Mouse (Mus musculus): ENCODE results near the gene Sorbs1.

The Sorbs1 gene

GRCm38 (mm10) chr19:40336694-40337093 is 176.9 kb downstream of the Sorbs1 start:
- DNase-seq, result no peak

GRCm38 (mm10) chr19:40333905-40334304 is 179.7 kb downstream of the Sorbs1 start:
- no peak for DNase-seq

DNA sequence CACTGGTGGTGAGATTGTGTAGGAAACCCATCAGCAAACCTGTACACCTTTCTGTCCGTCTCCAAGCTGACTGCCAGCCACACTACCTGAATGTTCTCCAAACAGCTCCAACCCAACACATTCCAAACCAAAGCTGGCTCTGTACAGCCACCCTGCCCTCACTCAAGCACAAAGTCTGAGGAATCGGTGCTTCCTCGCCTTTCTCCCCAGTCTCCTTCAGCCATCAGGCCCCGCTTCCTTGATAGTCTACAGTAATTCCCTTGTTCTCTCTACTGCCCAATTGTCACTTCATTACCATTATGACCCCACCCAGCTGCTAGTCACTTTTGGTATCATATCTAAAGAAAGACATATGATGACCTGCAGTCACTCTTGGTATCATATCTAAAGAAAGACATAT is 180.5 kb downstream of the Sorbs1 start:
- DNase-seq, result no peak

GRCm38 (mm10) chr19:40332303-40332702 is 181.3 kb downstream of the Sorbs1 start:
- DNase-seq, result no peak

DNA sequence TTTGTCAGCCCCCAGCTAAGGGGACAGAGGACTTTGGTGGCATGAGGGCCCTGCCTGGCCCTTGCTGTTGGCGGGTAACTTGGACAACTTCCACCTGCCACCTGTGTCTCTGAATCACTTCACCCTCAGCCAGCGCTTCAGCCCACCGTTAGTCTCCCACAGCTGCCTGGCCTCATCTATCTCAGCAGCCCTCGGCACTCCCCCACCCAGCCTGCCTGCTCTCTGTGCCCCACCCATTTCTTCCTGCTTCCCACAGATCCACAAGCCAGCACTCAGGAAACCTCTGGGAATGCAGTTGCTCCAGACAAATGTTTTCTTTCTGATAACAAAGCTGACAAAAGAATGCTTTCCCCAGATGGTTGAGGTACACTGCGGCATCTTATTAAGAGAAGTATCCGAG is 181.7 kb downstream of the Sorbs1 start:
- no peak for DNase-seq

DNA sequence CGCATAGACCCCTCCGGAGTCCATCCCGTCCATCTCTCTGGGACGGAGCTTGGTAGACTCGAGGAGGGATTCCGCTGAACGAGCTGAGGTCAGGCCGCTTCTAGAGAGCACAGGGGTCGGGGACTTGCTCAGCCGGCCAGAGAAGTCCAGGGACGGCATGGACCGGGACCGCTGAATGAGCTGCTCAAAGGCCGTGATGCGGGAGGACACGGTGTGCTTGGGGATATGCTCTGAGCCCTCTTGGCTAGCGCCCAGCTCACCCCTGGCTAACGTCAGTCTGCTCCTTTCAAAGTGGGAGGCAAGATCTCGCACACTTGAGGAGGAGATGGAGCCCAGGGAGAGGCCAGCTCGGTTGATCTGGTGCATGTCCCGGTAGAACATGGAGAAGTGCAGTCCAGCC is 187.5 kb downstream of the Sorbs1 start:
- no peak for DNase-seq

DNA sequence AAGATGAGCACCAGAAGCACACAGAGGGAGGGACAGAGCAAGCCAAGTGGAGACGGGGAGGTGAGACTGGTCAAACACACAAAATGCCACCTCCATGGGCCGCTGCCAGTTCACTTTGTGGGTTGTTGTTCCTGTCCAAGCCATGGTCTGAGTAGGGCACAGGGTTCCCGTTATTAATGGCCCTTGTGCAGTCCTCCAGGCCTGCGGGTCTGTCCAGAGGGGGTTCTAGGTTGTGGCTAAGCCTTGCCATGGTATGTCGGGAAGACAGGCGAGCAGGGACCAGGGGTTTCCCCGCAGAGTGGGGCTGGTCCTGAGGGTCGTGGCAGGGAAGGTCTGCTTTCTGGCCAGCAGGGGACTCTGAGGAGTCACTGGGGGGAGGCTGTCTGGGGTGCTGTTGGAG is 188.2 kb downstream of the Sorbs1 start:
- DNase-seq, result no peak

DNA sequence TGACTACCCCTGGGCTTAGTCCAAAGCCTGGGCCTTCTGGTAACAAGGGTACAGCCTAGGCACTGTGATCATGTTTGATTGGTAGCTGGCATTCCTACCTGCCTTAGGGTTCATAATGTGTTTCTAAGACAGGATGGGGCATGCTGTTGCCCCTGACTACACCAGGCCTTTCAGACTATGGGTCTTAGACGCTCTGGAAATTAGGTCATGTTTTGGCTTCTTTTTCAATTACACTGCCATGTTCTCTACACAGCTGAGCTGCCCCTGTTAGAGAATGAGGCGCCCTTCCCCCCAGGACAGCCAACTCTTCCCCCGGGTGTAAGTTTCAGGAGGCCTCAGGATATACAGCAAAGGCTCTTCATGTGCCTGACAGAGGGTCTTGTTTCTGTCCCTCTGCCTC is 191.4 kb downstream of the Sorbs1 start:
- DNase-seq, result no peak

DNA sequence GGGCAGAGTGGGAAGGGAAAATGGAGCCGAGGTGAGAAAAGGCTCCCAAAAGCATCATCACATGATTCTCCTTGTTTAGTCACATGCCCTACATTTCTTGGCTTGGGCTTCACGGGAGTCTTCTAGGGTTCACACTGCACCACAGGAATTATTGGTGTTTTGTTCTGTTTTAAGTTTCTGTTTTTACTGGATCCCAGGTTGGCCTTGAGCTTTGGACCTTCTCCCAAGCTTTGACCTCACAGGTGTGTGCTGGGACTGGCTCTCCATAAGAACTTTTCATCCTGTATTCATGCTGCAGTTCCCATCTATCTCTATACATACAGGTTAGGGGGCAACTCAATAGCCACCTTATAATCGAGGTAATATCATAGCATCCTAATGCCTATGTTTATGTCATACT is 194.4 kb downstream of the Sorbs1 start:
- no peak for DNase-seq

GRCm38 (mm10) chr19:40318511-40318910 is 195.1 kb downstream of the Sorbs1 start:
- DNase-seq, result no peak

GRCm38 (mm10) chr19:40317001-40317400 is 196.6 kb downstream of the Sorbs1 start:
- DNase-seq, result no peak

GRCm38 (mm10) chr19:40314252-40314651 is 199.3 kb downstream of the Sorbs1 start:
- DNase-seq, result no peak

- no peak for DNase-seq
Measured at GRCm38 (mm10) chr19:40311631-40312030, 201.9 kb downstream of the Sorbs1 start.

DNA sequence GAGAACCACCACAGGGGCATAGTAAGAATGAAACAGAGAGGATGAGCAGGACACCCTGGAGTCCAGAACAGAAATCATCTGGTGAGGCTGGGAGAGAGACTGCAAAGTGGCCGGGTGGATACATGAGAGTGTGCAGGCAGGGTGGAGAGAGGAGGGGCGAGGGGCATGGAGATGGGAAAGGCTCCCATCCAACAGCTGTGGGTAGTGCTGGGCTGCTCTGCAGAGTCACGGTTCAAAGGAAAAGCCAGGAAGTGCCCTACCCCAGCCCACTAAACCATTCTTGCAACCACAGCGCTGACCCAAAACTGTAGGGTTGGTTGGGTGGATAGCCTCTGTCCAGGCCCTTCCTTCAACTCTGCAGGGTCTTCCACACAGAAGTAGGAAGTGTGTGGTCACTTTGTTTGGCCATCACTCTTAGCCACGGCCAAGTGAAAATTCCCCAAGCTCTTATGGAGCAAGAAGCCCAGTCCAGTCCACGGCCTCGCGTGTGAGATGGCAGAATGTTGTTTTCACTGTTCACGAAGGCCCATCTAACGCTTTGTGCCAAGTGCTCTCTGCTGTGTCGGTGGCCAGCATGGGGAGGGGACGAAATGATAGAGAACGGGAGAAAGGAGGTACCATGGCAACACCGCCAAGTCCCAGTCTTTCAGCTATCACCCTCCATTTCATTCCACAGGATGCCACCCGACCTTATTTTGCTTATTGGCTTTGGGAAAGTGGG is 203.0 kb downstream of the Sorbs1 start:
- no peak for DNase-seq

- no peak for DNase-seq
Measured at GRCm38 (mm10) chr19:40309911-40310310, 203.7 kb downstream of the Sorbs1 start.

DNA sequence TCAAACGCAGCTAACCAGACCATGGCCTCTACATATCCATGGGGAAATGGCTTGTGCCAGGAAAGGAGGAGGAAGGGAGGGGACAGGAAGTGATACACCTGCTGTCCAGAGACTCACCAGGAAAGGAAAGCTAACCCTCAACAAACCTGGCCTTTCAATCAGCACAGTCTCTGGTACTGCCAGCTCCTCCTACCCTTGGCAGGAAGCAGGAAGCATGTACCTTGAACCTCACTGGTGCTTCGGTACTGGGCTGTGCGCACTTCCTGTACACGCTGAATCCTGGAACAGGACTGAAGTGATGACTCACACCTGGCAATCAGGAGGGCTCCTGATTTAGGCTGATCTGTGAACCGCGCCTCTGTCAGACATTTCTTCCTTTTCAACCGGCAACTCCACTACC is 206.0 kb downstream of the Sorbs1 start:
- peak; percentile 20 for DNase-seq

- no peak for DNase-seq
Measured at GRCm38 (mm10) chr19:40306631-40307030, 206.9 kb downstream of the Sorbs1 start.

DNA sequence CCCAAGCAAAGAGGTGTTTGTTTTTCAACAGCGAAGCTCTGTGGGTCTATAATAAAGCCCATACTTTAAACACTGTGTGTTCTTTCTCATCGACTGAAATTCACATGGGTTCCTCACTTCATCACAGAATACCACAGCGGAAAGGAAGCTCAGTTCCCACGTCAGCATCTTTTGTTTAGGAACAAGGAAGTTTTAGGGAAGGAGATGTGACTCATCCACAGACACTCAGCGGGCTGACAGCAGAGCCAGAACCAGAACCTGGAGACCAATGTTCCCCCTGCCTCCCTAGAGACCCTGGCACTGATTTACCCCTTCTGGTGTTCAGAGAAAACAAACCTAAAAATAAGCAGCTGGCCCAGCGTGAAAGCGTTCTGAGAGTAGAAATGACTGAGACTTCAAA is 208.1 kb downstream of the Sorbs1 start:
- no peak for DNase-seq

DNA sequence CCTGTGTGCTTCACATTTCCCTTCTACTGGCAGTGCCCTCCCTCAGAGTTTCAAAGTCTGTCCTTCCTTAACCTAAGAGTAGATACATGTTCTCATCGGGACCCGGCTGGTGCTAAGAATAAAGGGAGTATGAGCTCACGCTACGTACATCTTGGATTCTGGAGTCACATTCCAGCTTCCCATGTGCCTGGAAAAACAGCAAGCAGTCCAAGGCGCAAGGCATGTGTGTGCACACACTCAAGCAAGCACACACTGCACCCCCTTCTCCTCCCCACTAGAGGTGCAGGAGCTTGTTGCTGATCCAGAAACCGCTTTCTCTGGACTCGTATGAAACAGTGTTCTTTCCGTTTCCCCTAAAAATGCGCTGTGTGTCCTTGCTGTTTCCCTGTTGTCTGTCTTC is 210.7 kb downstream of the Sorbs1 start:
- no peak for DNase-seq

GRCm38 (mm10) chr19:40302477-40302876 is 211.1 kb downstream of the Sorbs1 start:
- DNase-seq, result no peak

GRCm38 (mm10) chr19:40299983-40300759 is 213.4 kb downstream of the Sorbs1 start:
- DNase-seq, result no peak

DNA sequence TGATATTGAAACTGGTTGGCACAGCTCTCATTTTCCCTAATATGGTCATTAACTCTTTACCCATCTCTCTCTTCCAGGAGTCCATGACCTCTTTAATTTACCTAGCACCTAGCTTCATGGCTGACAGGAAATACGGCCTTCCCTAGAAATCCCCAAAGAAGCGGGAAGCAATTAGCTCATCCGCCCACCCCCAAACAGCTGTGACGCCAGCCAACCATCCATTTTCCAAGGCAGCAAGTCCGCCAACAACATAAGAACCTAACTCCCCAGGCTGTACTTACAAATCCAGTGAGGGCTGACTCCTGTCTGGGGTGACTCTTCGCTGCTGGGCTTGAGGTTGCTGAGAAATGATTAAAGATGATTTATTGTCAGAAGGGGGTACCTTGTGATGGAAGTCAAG is 214.4 kb downstream of the Sorbs1 start:
- DNase-seq, result no peak

GRCm38 (mm10) chr19:40298574-40298973 is 215.0 kb downstream of the Sorbs1 start:
- DNase-seq, result no peak

DNA sequence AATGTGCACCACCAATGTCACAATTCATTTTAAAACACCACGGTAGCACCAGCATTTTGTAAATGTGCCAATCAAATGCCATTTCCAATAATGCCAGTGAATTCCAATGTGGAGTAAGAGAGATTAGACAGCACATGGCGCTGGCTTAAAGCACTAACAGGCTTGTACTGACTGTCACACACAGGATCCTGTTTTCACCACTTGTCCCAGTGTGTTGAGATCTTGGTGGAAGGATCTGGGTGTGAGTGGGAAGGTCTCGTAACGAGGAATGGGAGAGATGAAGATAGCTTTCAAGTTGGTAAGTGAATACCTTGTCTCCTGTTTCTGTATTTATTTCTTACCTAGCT is 215.8 kb downstream of the Sorbs1 start:
- DNase-seq, result no peak

Measured in kidney, adult 9 months (tissue).